Mouse (Mus musculus): ENCODE measurements around the gene C2cd2.

- TF ChIP-seq POLR2A (IDR thresholded peaks at IDR 0.05; ENCODE audit: borderline replicate concordance, extremely low read depth, low read depth, low read length) = no peak
- TF ChIP-seq CTCF (IDR thresholded peaks at IDR 0.05; ENCODE audit: insufficient read depth, low read length) = no peak
Measured at GRCm38 (mm10) chr16:97819532-97819931, 142.9 kb downstream of the C2cd2 start.

Data from lung, adult 2 months (tissue).